Mouse (Mus musculus) small intestine, adult 2 months (tissue): Measurements from ENCODE around the gene Cbl.

Experiments used
- CTCF ChIP-seq: fragments of 200-500 bp; IDR thresholded peaks from 2 replicates; pipeline ENCODE4 v1.5.1; 2012; ENCODE audit warnings: low read depth, mild to moderate bottlenecking, control low read depth, inconsistent platforms, low read length, moderate library complexity, mixed read lengths; ENCODE audit not compliant: insufficient replicate concordance, insufficient read length; ENCODE audit errors: extremely low read depth
- POLR2A ChIP-seq: fragments of 200-500 bp; IDR thresholded peaks from 2 replicates; pipeline ENCODE4 v1.6.1; 2012; ENCODE audit warnings: low read depth, mild to moderate bottlenecking, control low read depth, inconsistent platforms, low read length, moderate library complexity

DNA sequence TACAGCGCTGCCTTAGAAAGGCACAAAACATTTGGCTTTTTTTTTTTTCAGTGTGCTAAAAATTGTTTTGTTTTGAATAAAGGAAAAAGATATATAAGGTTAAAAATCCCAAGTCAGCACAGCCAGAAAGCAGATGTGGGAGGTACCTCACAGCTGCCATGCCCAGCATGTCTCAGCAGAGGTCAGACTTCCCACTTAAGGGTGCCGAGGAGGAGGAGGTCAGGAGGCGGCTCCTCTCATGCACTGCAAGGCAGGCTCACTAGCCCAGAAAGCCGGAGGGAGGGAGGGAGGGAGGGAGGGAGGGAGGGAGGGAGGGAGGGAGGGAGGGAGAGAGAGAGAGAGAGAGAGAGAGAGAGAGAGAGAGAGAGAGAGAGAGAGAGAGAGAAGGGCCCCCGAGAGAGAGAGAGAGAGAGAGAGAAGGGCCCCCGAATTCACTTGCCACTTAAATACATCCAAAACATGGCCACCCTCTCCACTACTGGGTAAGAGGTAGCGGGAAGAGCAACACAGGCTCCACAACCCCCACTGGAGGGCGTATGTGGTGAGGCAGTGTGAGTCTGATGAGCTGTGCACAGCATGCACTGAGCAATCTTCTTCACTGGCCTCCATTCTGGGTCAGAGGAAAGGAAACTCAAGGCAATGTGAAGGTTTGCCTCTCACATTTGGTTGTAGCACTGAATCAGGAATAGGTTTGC is 89.7 kb downstream of the Cbl start:
- TF ChIP-seq CTCF (no peak), POLR2A (no peak)
